Mouse (Mus musculus) gastrocnemius, adult 18-20 months (tissue): ENCODE measurements around the gene Crlf1. TPM values are rescaled to one million over a fixed set of nuclear protein-coding genes. Genes with fewer than 3 reads are reported as not detected.
A peak's percentile ranks its signal among the peaks of the same experiment; 100 is the strongest.

Experiments used
- DNase-seq: peaks from one replicate; pipeline ENCODE4 v3.0.0; 2021; ENCODE audit warnings: low spot score
- total RNA-seq, 2 experiments: library from RNA; stranded (reverse); gene quantifications; 2 replicates each; pipeline ENCODE4 v1.2.3; 2021

Crlf1 gene
- total RNA-seq, 2 experiments from 2014 or later = 2.8 to 2.9 TPM

DNA sequence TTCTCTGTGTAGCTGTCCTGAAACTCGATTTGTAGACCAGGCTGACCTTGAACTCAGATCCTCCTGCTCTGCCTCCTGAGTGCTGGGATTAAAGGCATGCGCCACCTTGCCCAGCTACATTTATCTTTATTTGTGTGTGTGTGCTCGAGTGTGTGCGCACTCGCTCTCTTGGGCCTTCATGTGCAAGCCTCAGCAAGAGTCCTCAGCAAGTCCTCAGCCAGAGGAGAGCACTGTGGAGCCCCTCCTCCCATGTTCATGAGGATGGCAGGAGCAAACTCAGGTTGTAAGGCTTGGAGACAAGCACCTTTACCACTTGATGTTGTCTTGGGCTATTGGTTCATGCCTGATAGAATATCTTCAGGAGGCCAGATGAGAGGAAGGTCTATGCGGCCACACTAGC is 54.8 kb downstream of the Crlf1 start:
- DNase-seq = no peak

DNA sequence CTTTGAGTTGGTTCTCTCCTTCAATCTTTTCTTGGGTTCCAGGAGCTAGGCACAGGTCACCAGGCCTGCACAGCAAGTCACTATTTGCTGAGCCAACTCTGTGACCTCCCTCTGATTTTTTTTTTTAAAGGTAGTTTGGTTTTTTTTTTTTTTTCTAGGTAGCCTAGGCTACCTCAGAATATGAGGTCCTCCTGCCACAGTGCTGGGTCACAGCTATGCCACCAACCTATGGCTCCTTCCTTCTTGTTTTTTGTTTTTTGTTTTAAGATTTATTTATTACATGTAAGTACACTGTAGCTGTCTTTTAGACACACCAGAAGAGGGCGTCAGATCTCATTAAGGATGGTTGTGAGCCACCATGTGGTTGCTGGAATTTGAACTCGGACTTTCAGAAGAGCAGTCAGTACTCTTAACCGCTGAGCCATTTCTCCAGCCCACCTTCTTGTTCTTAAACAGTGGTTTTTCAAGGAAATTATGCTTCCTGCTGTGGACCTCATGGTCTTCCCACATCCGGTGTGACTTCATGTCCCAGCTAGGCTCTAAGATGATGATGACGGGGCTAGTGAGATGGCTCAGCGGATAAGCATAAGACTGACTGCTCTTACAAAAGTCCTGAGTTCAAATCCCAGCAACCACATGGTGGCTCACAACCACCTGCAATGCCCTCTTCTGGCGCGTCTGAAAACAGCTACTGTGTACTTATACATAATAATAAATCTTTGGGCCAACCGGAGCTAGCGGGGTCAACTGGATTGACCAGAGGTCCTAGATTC is 56.6 kb downstream of the Crlf1 start:
- DNase-seq = no peak

DNA sequence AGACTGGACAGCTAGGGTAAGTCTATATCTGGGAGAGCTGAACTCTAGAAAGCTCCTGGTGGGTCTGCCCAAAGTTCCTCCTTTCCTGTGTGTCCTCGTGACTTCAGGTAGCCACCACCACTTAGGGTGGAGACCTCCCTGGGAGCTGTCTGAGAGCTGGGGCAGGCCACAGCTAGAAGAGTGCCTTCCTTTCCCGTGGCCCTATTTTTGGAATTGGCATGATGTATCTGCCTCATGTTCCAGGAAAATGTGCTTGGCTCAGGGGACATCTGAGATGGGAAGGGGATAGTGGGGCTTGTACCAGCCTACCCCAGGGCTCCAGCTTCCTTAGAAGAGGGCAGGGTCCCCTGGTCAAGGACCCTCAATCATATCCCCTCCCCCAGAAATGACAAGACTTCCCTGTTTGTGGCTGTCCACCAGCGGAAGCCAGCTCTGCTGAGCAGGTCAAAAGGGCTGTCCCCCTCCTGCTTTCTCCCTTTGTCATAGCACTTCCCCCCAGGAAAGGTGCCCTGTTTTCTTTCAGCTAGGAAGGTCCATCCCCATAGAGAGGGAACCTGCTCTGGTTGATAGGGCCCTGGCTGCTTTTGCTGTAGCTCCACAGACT is 58.7 kb downstream of the Crlf1 start:
- peak; percentile 68 for DNase-seq

DNA sequence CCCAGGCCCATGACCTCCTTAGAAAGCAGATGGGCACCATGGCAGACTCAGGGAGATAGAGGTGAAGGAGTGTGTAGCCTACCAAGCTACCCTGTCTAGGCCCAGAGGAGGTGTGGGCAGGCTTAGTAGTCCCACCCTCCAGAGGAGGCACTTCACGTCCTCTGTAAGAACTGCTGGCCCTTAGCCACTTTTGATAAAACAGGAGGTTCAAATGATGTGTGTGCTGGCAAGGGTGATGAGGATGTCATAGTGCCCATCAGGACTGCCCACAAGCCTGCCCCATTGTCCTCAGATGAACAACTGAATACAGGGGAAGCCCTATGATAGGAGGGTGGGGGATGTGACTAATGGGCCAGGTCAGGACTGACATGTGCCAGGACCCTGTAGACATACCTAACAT is 59.9 kb downstream of the Crlf1 start:
- no peak for DNase-seq

Other genes starting within 250 kb of the Crlf1 start
- 1 to 10 TPM; 2.9 to 3.8 TPM for gene Homer3, start 210.3 kb upstream of the Crlf1 start, total RNA-seq
- 10 to 100 TPM; 27.4 to 28.6 TPM for gene Ddx49, start 190.7 kb upstream of the Crlf1 start, total RNA-seq
- 100 to 1,000 TPM; 133 to 135 TPM for gene Cope, start 190.6 kb upstream of the Crlf1 start, total RNA-seq
- 10 to 100 TPM; 13.4 to 15.9 TPM for gene Cers1, start 177.4 kb upstream of the Crlf1 start, total RNA-seq
- 1 to 10 TPM; 1.9 to 2.1 TPM for gene Gdf1, start 163.3 kb upstream of the Crlf1 start, total RNA-seq
- 10 to 100 TPM; 29.8 to 31.1 TPM for gene Upf1, start 139.9 kb upstream of the Crlf1 start, total RNA-seq
- 10 to 100 TPM in 1 of 2 experiments, 1 to 10 TPM in 1; 6.9 to 14.9 TPM for gene Comp, start 119.6 kb upstream of the Crlf1 start, total RNA-seq
- 1 to 10 TPM; 7.7 to 8.4 TPM for gene Crtc1, start 53.6 kb upstream of the Crlf1 start, total RNA-seq
- gene Klhl26, start 16.2 kb upstream of the Crlf1 start, total RNA-seq = 1 to 10 TPM; 7.7 to 8.3 TPM
- gene Tmem59l, start 5.8 kb upstream of the Crlf1 start, total RNA-seq = not detected
- 100 to 1,000 TPM; 170 TPM for gene Rex1bd, start 13.6 kb downstream of the Crlf1 start, total RNA-seq
- gene Uba52, start 17.6 kb downstream of the Crlf1 start, total RNA-seq = 100 to 1,000 TPM; 841 to 913 TPM
- 100 to 1,000 TPM; 103 to 105 TPM for gene Fkbp8, start 34.6 kb downstream of the Crlf1 start, total RNA-seq
- gene Kxd1, start 34.8 kb downstream of the Crlf1 start, total RNA-seq = 10 to 100 TPM; 76.3 to 80.6 TPM
- gene Ell, start 46.3 kb downstream of the Crlf1 start, total RNA-seq = 10 to 100 TPM; 12.5 to 21.8 TPM
- gene Isyna1, start 101.2 kb downstream of the Crlf1 start, total RNA-seq = 1 to 10 TPM; 2.6 to 3.2 TPM
- 10 to 100 TPM; 11.6 to 19.4 TPM for gene Ssbp4, start 115.7 kb downstream of the Crlf1 start, total RNA-seq
- under 1 TPM; 0.23 to 0.64 TPM for gene Lrrc25, start 123.0 kb downstream of the Crlf1 start, total RNA-seq
- gene Gdf15, start 139.3 kb downstream of the Crlf1 start, total RNA-seq = under 1 TPM; 0.16 to 0.21 TPM
- gene Pgpep1, start 167.2 kb downstream of the Crlf1 start, total RNA-seq = 10 to 100 TPM; 11.9 to 13.7 TPM
- gene Lsm4, start 180.1 kb downstream of the Crlf1 start, total RNA-seq = 10 to 100 TPM; 65.4 to 70.3 TPM
- 10 to 100 TPM; 41.6 to 68.4 TPM for gene Jund, start 205.8 kb downstream of the Crlf1 start, total RNA-seq
- gene Iqcn, start 210.3 kb downstream of the Crlf1 start, total RNA-seq = not detected
- not detected for gene Gm3336, start 225.4 kb downstream of the Crlf1 start, total RNA-seq
- gene Pde4c, start 230.6 kb downstream of the Crlf1 start, total RNA-seq = 1 to 10 TPM; 1.3 to 1.6 TPM